Mouse (Mus musculus): ENCODE measurements around the gene Trhr2. TPM values are rescaled to one million over a fixed set of nuclear protein-coding genes. Genes with fewer than 3 reads are reported as not detected.

The Trhr2 gene
- polyA plus RNA-seq, 1 experiment from 2014 or later, result not detected

DNA sequence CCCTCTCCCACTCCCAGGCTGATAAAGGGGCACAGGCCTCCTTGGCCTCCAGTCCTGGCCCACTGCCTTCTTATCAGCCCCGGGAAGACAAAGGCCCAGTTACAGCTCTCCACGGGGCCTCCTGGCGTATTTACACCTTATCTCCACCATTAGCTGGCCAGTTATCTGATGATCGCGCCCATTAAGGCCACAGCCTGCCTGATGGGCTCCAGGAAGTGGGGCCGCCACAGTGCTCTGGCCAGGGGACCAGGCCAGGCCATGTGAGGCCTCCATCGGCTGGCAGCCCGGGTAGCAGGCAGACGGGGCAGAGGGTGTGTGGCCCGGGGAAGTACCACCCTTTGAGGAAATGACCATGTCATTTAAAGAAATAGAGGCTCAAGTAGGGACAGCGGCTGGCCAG is 37.8 kb downstream of the Trhr2 start:
- H3K4me2 ChIP-seq (replicated peaks; ENCODE audit: low read depth, low read length), result no peak overlapping the region
- no peaks in the 10 kb centered on the region for H3K27me3 ChIP-seq (replicated peaks; ENCODE audit: insufficient read depth, low read length)
- H3K9me3 ChIP-seq (ENCODE audit: low read length), result no peaks in the 10 kb centered on the region
- ATAC-seq, result 0 out of 2 replicates have a peak, but pooled peaks have one; percentile 20
- H3K4me1 ChIP-seq (ENCODE audit: insufficient read depth, low read depth, low read length), result no peaks in the 10 kb centered on the region
- 27% methylated on average over 11 of the region's 11 CpGs for WGBS
- no peak overlapping the region for H3K4me3 ChIP-seq (ENCODE audit: low read depth, low read length)
- TF ChIP-seq EP300 (IDR thresholded peaks at IDR 0.05) (no peak), CTCF (IDR thresholded peaks at IDR 0.05) (no peak)
- no peaks in the 10 kb centered on the region for H3K36me3 ChIP-seq (ENCODE audit: insufficient read depth, low read length)
- H3K27ac ChIP-seq (ENCODE audit: low read length), result no peak overlapping the region
- no peak overlapping the region for H3K9ac ChIP-seq (replicated peaks; ENCODE audit: low read depth)
- DNase-seq (ENCODE audit: low spot score), result no peak

DNA sequence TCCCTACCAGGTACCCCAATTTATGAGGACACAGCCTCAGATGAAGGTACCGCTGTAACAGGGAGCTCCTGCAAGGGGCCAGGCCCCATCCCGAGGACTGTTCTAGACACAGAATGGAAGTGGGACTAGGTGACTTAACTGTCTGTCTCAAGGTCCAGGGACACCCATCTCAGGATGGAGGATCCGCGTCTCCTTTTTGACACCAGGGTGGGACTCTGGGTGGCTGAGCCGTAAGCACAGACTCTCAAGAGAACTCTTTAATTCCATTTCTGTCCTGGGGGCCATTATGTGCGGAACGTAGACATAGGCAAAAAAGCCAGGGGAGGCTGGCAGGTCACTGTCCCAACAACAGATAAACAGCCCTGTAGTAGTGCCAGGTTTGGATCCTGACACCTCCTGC is 38.4 kb downstream of the Trhr2 start:
- DNase-seq (ENCODE audit: low spot score), result no peak
- H3K9me3 ChIP-seq (ENCODE audit: low read length), result no peaks in the 10 kb centered on the region
- H3K27me3 ChIP-seq (replicated peaks; ENCODE audit: insufficient read depth, low read length), result no peaks in the 10 kb centered on the region
- H3K9ac ChIP-seq (replicated peaks; ENCODE audit: low read depth), result no peak overlapping the region
- no peak for ATAC-seq
- TF ChIP-seq CTCF (IDR thresholded peaks at IDR 0.05) (no peak), EP300 (IDR thresholded peaks at IDR 0.05) (no peak)
- no peak overlapping the region for H3K27ac ChIP-seq (ENCODE audit: low read length)
- H3K4me3 ChIP-seq (ENCODE audit: low read depth, low read length), result no peak overlapping the region
- H3K36me3 ChIP-seq (ENCODE audit: insufficient read depth, low read length), result no peaks in the 10 kb centered on the region
- H3K4me1 ChIP-seq (ENCODE audit: insufficient read depth, low read depth, low read length), result no peaks in the 10 kb centered on the region
- no peak overlapping the region for H3K4me2 ChIP-seq (replicated peaks; ENCODE audit: low read depth, low read length)
- WGBS, result 94% methylated on average over 7 of the region's 7 CpGs

GRCm38 (mm10) chr8:122321455-122321921 is 39.1 kb downstream of the Trhr2 start:
- no peak overlapping the region for H3K27ac ChIP-seq (ENCODE audit: low read length)
- no peak overlapping the region for H3K9ac ChIP-seq (replicated peaks; ENCODE audit: low read depth)

DNA sequence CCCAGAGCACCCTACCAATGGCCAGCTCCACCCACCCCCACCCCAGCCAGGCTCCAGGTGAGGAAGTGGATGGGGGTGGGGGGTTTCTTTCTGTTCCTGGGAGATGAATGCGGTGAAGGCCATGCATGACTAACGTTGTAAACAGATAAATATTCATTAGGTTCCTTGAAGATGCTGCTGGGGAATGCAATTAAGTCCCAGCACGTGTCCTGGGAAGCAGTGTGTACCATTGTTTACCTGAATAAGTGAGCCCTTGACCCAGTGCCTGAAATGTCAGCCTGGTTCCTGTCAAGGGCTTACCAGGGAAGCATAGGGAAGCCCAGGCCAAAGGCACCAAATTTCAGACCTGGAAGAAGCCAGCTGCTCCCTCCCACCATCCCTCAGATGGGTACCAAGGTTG is 40.0 kb downstream of the Trhr2 start:
- H3K4me3 ChIP-seq (ENCODE audit: low read depth, low read length), result no peak overlapping the region
- H3K36me3 ChIP-seq (ENCODE audit: insufficient read depth, low read length), result no peaks in the 10 kb centered on the region
- no peaks in the 10 kb centered on the region for H3K9me3 ChIP-seq (ENCODE audit: low read length)
- ATAC-seq (no peak), DNase-seq (ENCODE audit: low spot score) (no peak)
- TF ChIP-seq CTCF (IDR thresholded peaks at IDR 0.05) (no peak), EP300 (IDR thresholded peaks at IDR 0.05) (no peak)
- no peaks in the 10 kb centered on the region for H3K4me1 ChIP-seq (ENCODE audit: insufficient read depth, low read depth, low read length)
- no peaks in the 10 kb centered on the region for H3K27me3 ChIP-seq (replicated peaks; ENCODE audit: insufficient read depth, low read length)
- no peak overlapping the region for H3K4me2 ChIP-seq (replicated peaks; ENCODE audit: low read depth, low read length)
- no peak overlapping the region for H3K27ac ChIP-seq (ENCODE audit: low read length)
- WGBS, result 48% methylated on average over 3 of the region's 3 CpGs
- H3K9ac ChIP-seq (replicated peaks; ENCODE audit: low read depth), result no peak overlapping the region

More at GRCm38 (mm10) chr8:122321455-122321921, 39.1 kb downstream of the Trhr2 start:
- Histone ChIP-seq H3K4me2 (replicated peaks; ENCODE audit: low read depth, low read length) (no peak overlapping the region), H3K9me3 (ENCODE audit: low read length) (no peaks in the 10 kb centered on the region), H3K27me3 (replicated peaks; ENCODE audit: insufficient read depth, low read length) (no peaks in the 10 kb centered on the region), H3K4me3 (ENCODE audit: low read depth, low read length) (no peak overlapping the region), H3K4me1 (ENCODE audit: insufficient read depth, low read depth, low read length) (no peaks in the 10 kb centered on the region), H3K36me3 (ENCODE audit: insufficient read depth, low read length) (no peaks in the 10 kb centered on the region)
- no peak for DNase-seq (ENCODE audit: low spot score)
- no peak for ATAC-seq
- WGBS, result 54% methylated on average over 10 of the region's 10 CpGs
- TF ChIP-seq EP300 (IDR thresholded peaks at IDR 0.05) (no peak), CTCF (IDR thresholded peaks at IDR 0.05) (no peak)

DNA sequence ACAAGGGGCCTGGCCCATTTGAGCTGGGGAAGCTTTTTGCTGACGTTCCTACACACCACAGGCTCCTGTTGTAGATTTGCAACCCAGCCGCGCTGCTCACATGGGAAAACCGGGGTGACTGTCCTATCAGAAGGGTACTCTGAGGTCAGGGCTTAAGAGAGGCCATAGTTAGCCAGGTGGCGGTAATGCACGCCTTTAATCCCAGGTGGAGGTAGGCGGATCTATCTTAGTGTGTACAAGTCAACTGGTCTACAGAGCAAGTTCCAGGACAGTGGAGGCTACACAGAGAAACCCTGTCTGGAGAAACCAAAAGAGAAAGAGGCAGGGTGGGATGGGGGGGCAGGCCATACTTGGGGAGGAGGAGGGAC is 40.9 kb downstream of the Trhr2 start:
- WGBS, result 57% methylated on average over 7 of the region's 7 CpGs
- ATAC-seq (no peak), DNase-seq (ENCODE audit: low spot score) (no peak)
- Histone ChIP-seq H3K36me3 (ENCODE audit: insufficient read depth, low read length) (no peaks in the 10 kb centered on the region), H3K9ac (replicated peaks; ENCODE audit: low read depth) (no peak overlapping the region), H3K27ac (ENCODE audit: low read length) (no peak overlapping the region), H3K9me3 (ENCODE audit: low read length) (no peaks in the 10 kb centered on the region), H3K4me1 (ENCODE audit: insufficient read depth, low read depth, low read length) (no peaks in the 10 kb centered on the region), H3K4me3 (ENCODE audit: low read depth, low read length) (no peak overlapping the region), H3K27me3 (replicated peaks; ENCODE audit: insufficient read depth, low read length) (no peaks in the 10 kb centered on the region), H3K4me2 (replicated peaks; ENCODE audit: low read depth, low read length) (no peak overlapping the region)
- TF ChIP-seq EP300 (IDR thresholded peaks at IDR 0.05), result no peak
- TF ChIP-seq CTCF (IDR thresholded peaks at IDR 0.05), result no peak

GRCm38 (mm10) chr8:122319045-122319707 is 41.4 kb downstream of the Trhr2 start:
- no peak overlapping the region for H3K27ac ChIP-seq (ENCODE audit: low read length)
- no peak for ATAC-seq
- WGBS, result 50% methylated on average over 11 of the region's 11 CpGs

More at GRCm38 (mm10) chr8:122319045-122319707, 41.4 kb downstream of the Trhr2 start:
- no peak overlapping the region for H3K4me2 ChIP-seq (replicated peaks; ENCODE audit: low read depth, low read length)
- no peaks in the 10 kb centered on the region for H3K4me1 ChIP-seq (ENCODE audit: insufficient read depth, low read depth, low read length)
- H3K27me3 ChIP-seq (replicated peaks; ENCODE audit: insufficient read depth, low read length), result no peaks in the 10 kb centered on the region
- no peak overlapping the region for H3K9ac ChIP-seq (replicated peaks; ENCODE audit: low read depth)
- no peaks in the 10 kb centered on the region for H3K36me3 ChIP-seq (ENCODE audit: insufficient read depth, low read length)
- TF ChIP-seq CTCF (IDR thresholded peaks at IDR 0.05), result no peak
- TF ChIP-seq EP300 (IDR thresholded peaks at IDR 0.05), result no peak
- no peak overlapping the region for H3K4me3 ChIP-seq (ENCODE audit: low read depth, low read length)
- no peak for DNase-seq (ENCODE audit: low spot score)
- no peaks in the 10 kb centered on the region for H3K9me3 ChIP-seq (ENCODE audit: low read length)

Data from lung, postnatal 0 days (tissue).